Mouse (Mus musculus): Measurements from ENCODE around the gene Treh.
A peak's percentile ranks its signal among the peaks of the same experiment; 100 is the strongest.

DNA sequence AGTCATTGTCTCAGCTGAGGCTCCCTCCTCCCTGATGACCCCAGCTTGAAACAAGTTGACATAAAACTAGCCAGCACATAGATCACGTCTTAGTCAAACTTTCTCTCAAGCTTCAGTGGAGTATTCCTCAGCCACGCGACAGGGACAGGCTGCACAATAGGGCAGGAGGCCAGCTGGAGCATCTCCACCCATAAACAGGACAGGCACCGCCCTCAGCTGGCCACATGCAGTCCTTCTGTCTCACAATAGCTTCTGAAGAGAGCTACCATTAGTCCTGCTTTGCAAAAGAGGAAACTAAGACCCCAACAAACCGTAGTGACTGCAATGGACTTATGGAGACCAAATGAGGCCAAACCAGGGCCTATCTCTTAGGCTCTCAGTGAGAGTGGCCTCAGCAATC is 27.6 kb upstream of the Treh start:
- TF ChIP-seq POLR2A (IDR thresholded peaks at IDR 0.05; ENCODE audit: low read depth, low read length) (no peak), CTCF (IDR thresholded peaks at IDR 0.05; ENCODE audit: extremely low read depth, insufficient read depth, insufficient read length, insufficient replicate concordance) (peak; percentile 11; the same call in 1 of the 2 replicates)
